10 mouse cellular contexts compared by ENCODE assay signal in genomic region chr11:112786427-112786826, GRCm38 (mm10). TPM values are rescaled to one million over a fixed set of nuclear protein-coding genes. Genes with fewer than 3 reads are reported as not detected.
A peak's percentile ranks its signal among the peaks of the same experiment; 100 is the strongest.
DNase-seq lines count a peak whose midpoint lies in the region; ATAC-seq lines count a peak whose summit lies in the region.
"Had no signal": no experiment of that assay in that cellular context is flagged by ENCODE, and none has a peak within 500 bp of the region (broad histone marks: within the 10 kb centered on the region; RNA-seq: fewer than 3 reads in every experiment).

No protein-coding gene starts in this region.

- DNase-seq in heart, postnatal 4 days: no peak
- peak; percentile 58 for DNase-seq in embryo, embryonic 11 days
- DNase-seq in urinary bladder, adult 18-20 months (ENCODE audit: low spot score in 2 of 2): no peak
- DNase-seq in cerebellum, postnatal 25 days: no peak
- no peak for DNase-seq in cerebellum, postnatal 36 days
- DNase-seq: thymus, postnatal 25 days had no signal

- H3K9ac ChIP-seq in heart, embryonic 11.5 days (ENCODE audit: low read depth, low read length): no peak overlapping the region
- peak overlapping the region; percentile 63 for H3K9ac ChIP-seq in hindbrain, embryonic 13.5 days
- peak overlapping the region; percentile 39; the same call in 1 of the 2 replicates for H3K9ac ChIP-seq in midbrain, embryonic 12.5 days (replicated peaks)

- H3K36me3 ChIP-seq in heart, embryonic 11.5 days (ENCODE audit: control insufficient read depth, insufficient read depth, low read length): no peaks in the 10 kb centered on the region
- no peaks in the 10 kb centered on the region for H3K36me3 ChIP-seq in hindbrain, embryonic 13.5 days
- H3K36me3 ChIP-seq in midbrain, embryonic 12.5 days: peaks cover 10% of the 10 kb centered on the region; the same call in 1 of the 2 replicates

- WGBS in heart, embryonic 11.5 days (ENCODE audit: insufficient replicate concordance): 48% methylated on average over 4 of the region's 4 CpGs
- 47% methylated on average over 4 of the region's 4 CpGs for WGBS in hindbrain, embryonic 13.5 days
- 70% methylated on average over 4 of the region's 4 CpGs for WGBS in midbrain, embryonic 12.5 days

- H3K4me1 ChIP-seq in heart, embryonic 11.5 days (ENCODE audit: control insufficient read depth, insufficient read depth, low read length): peaks cover 10% of the 10 kb centered on the region; the same call in 1 of the 2 replicates
- H3K4me1 ChIP-seq in hindbrain, embryonic 13.5 days (replicated peaks): peaks cover 56% of the 10 kb centered on the region
- peaks cover 38% of the 10 kb centered on the region for H3K4me1 ChIP-seq in midbrain, embryonic 12.5 days

- no peaks in the 10 kb centered on the region for H3K9me3 ChIP-seq in heart, embryonic 11.5 days (replicated peaks; ENCODE audit: control insufficient read depth, low read length)
- no peaks in the 10 kb centered on the region for H3K9me3 ChIP-seq in hindbrain, embryonic 13.5 days
- no peaks in the 10 kb centered on the region for H3K9me3 ChIP-seq in midbrain, embryonic 12.5 days

- peaks cover 40% of the 10 kb centered on the region for H3K27me3 ChIP-seq in heart, embryonic 11.5 days (ENCODE audit: control insufficient read depth, insufficient read depth, low read length)
- H3K27me3 ChIP-seq in hindbrain, embryonic 13.5 days: no peaks in the 10 kb centered on the region
- H3K27me3 ChIP-seq in midbrain, embryonic 12.5 days: 0 out of 2 replicates have a peak, but pooled peaks cover 9% of the 10 kb centered on the region

- H3K4me3 ChIP-seq in heart, embryonic 11.5 days (ENCODE audit: low read depth, low read length): peak overlapping the region; percentile 10; the same call in 1 of the 2 replicates
- H3K4me3 ChIP-seq in hindbrain, embryonic 13.5 days: peak overlapping the region; percentile 32
- peak overlapping the region; percentile 34 for H3K4me3 ChIP-seq in midbrain, embryonic 12.5 days

- no peak overlapping the region for H3K27ac ChIP-seq in heart, embryonic 11.5 days (ENCODE audit: low read depth, low read length)
- no peak overlapping the region; the same call in 1 of the 2 replicates for H3K27ac ChIP-seq in hindbrain, embryonic 13.5 days
- no peak overlapping the region for H3K27ac ChIP-seq in midbrain, embryonic 12.5 days (replicated peaks)

- H3K4me2 ChIP-seq in heart, embryonic 11.5 days: peak overlapping the region; percentile 34
- H3K4me2 ChIP-seq in hindbrain, embryonic 13.5 days: peak overlapping the region; percentile 49
- peak overlapping the region; percentile 51 for H3K4me2 ChIP-seq in midbrain, embryonic 12.5 days (replicated peaks)

- no peak for ATAC-seq in heart, embryonic 11.5 days (replicated peaks; ENCODE audit: insufficient number of reproducible peaks, low FRiP score, low TSS enrichment)
- no peak for ATAC-seq in hindbrain, embryonic 13.5 days (ENCODE audit: low FRiP score)
- ATAC-seq in midbrain, embryonic 12.5 days (ENCODE audit: low FRiP score, low read depth): no peak

RNA-seq across cellular contexts. Expression of gene Sox9, which starts 4.4 kb away (rescaled TPM):
- 42.6 and 44.3 TPM in 2 replicates for polyA plus RNA-seq in heart, embryonic 11.5 days (2014; fragmentation: Nextera tagmentation; extraction: Ambion mirVana)
- 10 to 100 TPM; 11.1 to 11.9 TPM for total RNA-seq in heart, postnatal 4 days (2021)
- 54.7 and 66.4 TPM in 2 replicates for polyA plus RNA-seq in hindbrain, embryonic 13.5 days (2015; fragmentation: Nextera tagmentation; extraction: Ambion mirVana)
- polyA plus RNA-seq in midbrain, embryonic 12.5 days (2016; fragmentation: Nextera tagmentation; extraction: Ambion mirVana): 134 and 147 TPM in 2 replicates
- total RNA-seq: hematopoietic stem cell, adult 5-6 weeks had no signal
